Mouse (Mus musculus) neural tube, embryonic 13.5 days (tissue): ENCODE measurements around the gene Lrrc2. TPM values are rescaled to one million over a fixed set of nuclear protein-coding genes. Genes with fewer than 3 reads are reported as not detected.

Experiments used
- ATAC-seq: fragments of 200-750 bp; cut with Nextera tagmentation; 2 replicates; pipeline ENCODE4 v1.8.0; 2017; ENCODE audit warnings: low read depth, mild to moderate bottlenecking, moderate TSS enrichment, moderate library complexity
- H3K27ac ChIP-seq: fragments of 300-500 bp; sonication (generic); replicated peaks from 2 replicates; pipeline ENCODE4 v1.5.1; 2015; ENCODE audit warnings: moderate library complexity, mild to moderate bottlenecking, inconsistent platforms
- H3K27me3 ChIP-seq: fragments of 300-500 bp; sonication (generic); 2 replicates; pipeline ENCODE4 v1.6.1; 2015; ENCODE audit warnings: mild to moderate bottlenecking, inconsistent platforms
- H3K36me3 ChIP-seq: fragments of 300-500 bp; sonication (generic); 2 replicates; pipeline ENCODE4 v1.6.1; 2015; ENCODE audit warnings: mild to moderate bottlenecking, inconsistent platforms
- H3K4me1 ChIP-seq: fragments of 300-500 bp; sonication (generic); replicated peaks from 2 replicates; pipeline ENCODE4 v1.6.1; 2015; ENCODE audit warnings: inconsistent platforms
- H3K4me2 ChIP-seq: fragments of 300-500 bp; sonication (generic); 2 replicates; pipeline ENCODE4 v1.6.1; 2015; ENCODE audit warnings: inconsistent platforms, mild to moderate bottlenecking, moderate library complexity
- H3K4me3 ChIP-seq: fragments of 300-500 bp; sonication (generic); 2 replicates; pipeline ENCODE4 v1.5.1; 2015; ENCODE audit warnings: mild to moderate bottlenecking, inconsistent platforms
- H3K9ac ChIP-seq: fragments of 300-500 bp; sonication (generic); 2 replicates; pipeline ENCODE4 v1.6.1; 2015; ENCODE audit warnings: moderate library complexity, mild to moderate bottlenecking, inconsistent platforms
- H3K9me3 ChIP-seq: fragments of 300-500 bp; sonication (generic); 2 replicates; pipeline ENCODE4 v1.6.1; 2016; ENCODE audit warnings: inconsistent platforms
- WGBS: fragments of 180-500 bp; shearing (Covaris S2); methylation state at CpG from one replicate; pipeline ENCODE4 v1.1.7; 2015; 5-methylcytosine and 5-hydroxymethylcytosine counted together
- polyA plus RNA-seq: library from polyadenylated mRNA; unstranded; fragments of >200 nt; fragmentation: Nextera tagmentation; extraction: Ambion mirVana; gene quantifications from 2 replicates; pipeline ENCODE4 v1.2.1, GENCODE M21; 2015

Lrrc2 gene
- polyA plus RNA-seq, 1 experiment from 2014 or later = 1.1 TPM

DNA sequence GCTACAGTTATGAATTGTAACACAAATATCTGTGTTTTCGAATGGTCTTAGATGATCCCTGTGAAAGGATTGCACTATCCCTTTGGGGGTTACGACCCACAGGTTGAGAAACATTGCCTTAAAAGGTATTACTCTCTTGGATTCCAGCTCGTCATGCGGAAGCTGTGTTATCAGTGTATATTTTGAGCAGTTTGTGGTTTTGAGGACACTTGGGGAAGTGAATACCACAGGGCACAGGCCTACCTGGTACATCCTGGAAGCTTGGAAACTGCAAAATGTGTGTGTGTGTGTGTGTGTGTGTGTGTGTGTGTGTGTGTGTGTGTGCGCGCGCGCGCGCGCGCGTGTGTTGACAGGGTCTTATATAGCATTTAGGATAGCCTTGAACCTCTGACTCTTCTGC, 521 bp downstream of the Lrrc2 start:
- H3K36me3 ChIP-seq = no peaks in the 10 kb centered on the region
- peaks cover 21% of the 10 kb centered on the region for H3K4me1 ChIP-seq
- H3K27me3 ChIP-seq = peaks cover 51% of the 10 kb centered on the region
- no peak overlapping the region for H3K4me3 ChIP-seq
- WGBS = 97% methylated on average over 13 of the region's 13 CpGs
- H3K27ac ChIP-seq = no peak overlapping the region
- no peak overlapping the region for H3K4me2 ChIP-seq
- H3K9me3 ChIP-seq = no peaks in the 10 kb centered on the region
- no peak for ATAC-seq
- H3K9ac ChIP-seq = no peak overlapping the region

- Histone ChIP-seq H3K36me3 (no peaks in the 10 kb centered on the region), H3K9me3 (no peaks in the 10 kb centered on the region), H3K4me2 (no peak overlapping the region), H3K9ac (no peak overlapping the region), H3K27me3 (peaks cover 46% of the 10 kb centered on the region), H3K4me3 (no peak overlapping the region), H3K4me1 (peaks cover 16% of the 10 kb centered on the region; the same call in 1 of the 2 replicates), H3K27ac (no peak overlapping the region)
- no peak for ATAC-seq
- WGBS = 65% methylated on average over 6 of the region's 6 CpGs
Measured at GRCm38 (mm10) chr9:110952398-110952797, 1.1 kb downstream of the Lrrc2 start.

DNA sequence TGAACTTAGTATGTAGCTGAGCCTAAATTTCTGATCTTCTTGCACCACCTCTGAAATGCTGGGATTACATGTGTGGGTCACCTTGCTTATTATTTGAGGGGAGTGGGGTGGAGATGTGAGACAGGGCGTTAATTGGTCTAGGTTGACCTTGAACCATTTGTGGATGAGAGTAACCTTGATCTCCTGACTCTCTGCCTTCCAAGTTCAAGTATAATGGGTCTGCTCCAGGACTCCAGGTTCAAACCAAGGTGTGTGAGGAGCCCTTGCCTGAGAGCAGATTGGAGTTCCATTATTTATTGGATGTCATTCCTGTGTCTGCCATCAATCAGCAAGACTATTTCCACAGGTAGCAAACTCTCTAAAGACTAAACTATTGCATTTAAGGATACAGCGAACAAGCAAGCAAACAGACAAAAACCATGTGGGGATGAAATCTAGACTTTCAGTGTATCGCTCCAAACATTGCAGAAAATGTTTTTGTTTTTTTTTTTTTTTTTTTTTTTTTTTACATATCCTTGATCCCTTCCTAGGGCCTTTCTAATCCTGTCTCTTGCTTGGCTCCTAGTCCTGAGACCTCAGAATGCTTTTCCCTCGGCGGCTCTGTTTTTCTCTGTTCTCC, 1.7 kb downstream of the Lrrc2 start:
- Histone ChIP-seq H3K4me3 (peak overlapping the region; percentile 46), H3K36me3 (no peaks in the 10 kb centered on the region), H3K9me3 (no peaks in the 10 kb centered on the region), H3K27ac (peak overlapping the region; percentile 76), H3K4me1 (0 out of 2 replicates have a peak, but pooled peaks cover 11% of the 10 kb centered on the region), H3K9ac (peak overlapping the region; percentile 70), H3K27me3 (peaks cover 39% of the 10 kb centered on the region), H3K4me2 (peak overlapping the region; percentile 89)
- no peak; the same call in 1 of the 2 replicates for ATAC-seq
- 37% methylated on average over 5 of the region's 5 CpGs for WGBS

DNA sequence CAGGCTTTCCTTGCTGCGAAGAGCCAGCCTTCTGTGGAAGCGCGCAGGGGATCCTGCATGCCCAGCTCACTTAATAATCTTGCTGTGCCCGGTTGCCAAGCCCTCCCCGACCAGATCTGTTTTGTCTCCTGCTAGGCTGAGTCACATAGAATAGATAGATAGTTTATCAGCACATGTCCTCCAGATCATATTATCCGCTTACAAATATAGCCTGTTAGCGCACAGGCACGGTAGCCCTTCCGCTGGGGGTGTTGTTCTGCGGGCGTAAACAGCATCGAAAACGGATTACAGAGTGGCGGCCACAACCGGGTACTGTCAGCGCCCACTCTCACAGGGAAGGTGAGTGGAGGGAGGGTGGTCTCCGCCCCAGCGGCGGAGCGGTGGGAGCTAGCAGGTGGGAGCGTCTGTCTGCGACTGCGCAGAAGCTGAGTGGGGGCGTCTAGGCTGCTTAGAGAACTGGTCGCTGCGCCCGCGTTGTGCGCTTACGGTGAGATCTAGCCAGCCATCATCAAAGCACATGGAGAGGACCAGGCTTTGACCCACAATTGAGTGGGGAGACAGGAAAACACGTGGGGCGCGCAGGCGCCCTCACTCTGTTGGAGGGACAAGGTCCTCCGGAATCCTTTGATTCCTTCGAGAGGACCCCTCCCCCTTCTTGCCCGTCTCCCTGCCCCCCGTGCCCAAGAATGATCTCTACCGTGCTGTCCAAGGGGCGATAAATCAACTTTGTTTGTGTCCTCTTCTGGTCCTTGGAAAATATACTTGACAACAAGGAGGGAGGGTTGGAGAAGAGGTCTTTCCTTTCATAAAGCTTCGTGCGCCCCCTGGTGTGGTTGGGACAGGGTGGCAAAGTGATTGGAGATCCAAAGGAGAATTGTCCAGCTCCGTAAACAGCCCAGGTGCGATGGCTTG, 2.5 kb downstream of the Lrrc2 start:
- Histone ChIP-seq H3K36me3 (no peaks in the 10 kb centered on the region), H3K4me2 (peak overlapping the region; percentile 89), H3K9me3 (no peaks in the 10 kb centered on the region), H3K4me3 (peak overlapping the region; percentile 46), H3K4me1 (0 out of 2 replicates have a peak, but pooled peaks cover 11% of the 10 kb centered on the region), H3K27ac (peak overlapping the region; percentile 76), H3K9ac (peak overlapping the region; percentile 70), H3K27me3 (peaks cover 33% of the 10 kb centered on the region)
- peak; percentile 93 for ATAC-seq
- 1% methylated on average over 44 of the region's 44 CpGs for WGBS

GRCm38 (mm10) chr9:110954681-110955445, 3.5 kb downstream of the Lrrc2 start:
- Histone ChIP-seq H3K36me3 (no peaks in the 10 kb centered on the region), H3K9me3 (no peaks in the 10 kb centered on the region), H3K4me3 (peak overlapping the region; percentile 46; the same call in 1 of the 2 replicates), H3K27me3 (peaks cover 33% of the 10 kb centered on the region), H3K9ac (no peak overlapping the region), H3K4me2 (peak overlapping the region; percentile 89), H3K4me1 (0 out of 2 replicates have a peak, but pooled peaks cover 11% of the 10 kb centered on the region), H3K27ac (no peak overlapping the region)
- 62% methylated on average over 2 of the region's 2 CpGs for WGBS
- no peak for ATAC-seq

DNA sequence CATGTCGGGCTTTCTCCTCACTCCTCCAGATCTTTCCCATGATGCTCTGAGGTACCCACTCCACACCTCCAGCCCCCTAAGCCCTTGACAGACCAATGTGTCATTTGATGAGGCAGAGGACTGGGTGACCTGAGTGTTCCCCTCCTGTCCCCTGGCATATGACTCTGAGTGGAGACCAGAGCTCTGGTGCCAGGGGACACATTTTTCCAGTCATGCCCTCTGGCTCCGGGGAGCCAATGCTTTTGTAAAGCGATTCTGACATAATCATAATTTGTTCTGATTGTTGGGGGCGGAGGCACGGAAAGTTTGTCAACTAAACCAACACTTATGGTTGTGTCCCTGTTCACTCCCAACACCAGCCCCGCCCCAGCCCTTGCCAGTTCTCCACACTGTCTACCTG, 4.6 kb downstream of the Lrrc2 start:
- 85% methylated on average over 6 of the region's 6 CpGs for WGBS
- Histone ChIP-seq H3K4me1 (0 out of 2 replicates have a peak, but pooled peaks cover 11% of the 10 kb centered on the region), H3K4me3 (no peak overlapping the region), H3K9me3 (no peaks in the 10 kb centered on the region), H3K36me3 (no peaks in the 10 kb centered on the region), H3K9ac (no peak overlapping the region), H3K27ac (no peak overlapping the region), H3K27me3 (peaks cover 32% of the 10 kb centered on the region), H3K4me2 (no peak overlapping the region)
- ATAC-seq = no peak

DNA sequence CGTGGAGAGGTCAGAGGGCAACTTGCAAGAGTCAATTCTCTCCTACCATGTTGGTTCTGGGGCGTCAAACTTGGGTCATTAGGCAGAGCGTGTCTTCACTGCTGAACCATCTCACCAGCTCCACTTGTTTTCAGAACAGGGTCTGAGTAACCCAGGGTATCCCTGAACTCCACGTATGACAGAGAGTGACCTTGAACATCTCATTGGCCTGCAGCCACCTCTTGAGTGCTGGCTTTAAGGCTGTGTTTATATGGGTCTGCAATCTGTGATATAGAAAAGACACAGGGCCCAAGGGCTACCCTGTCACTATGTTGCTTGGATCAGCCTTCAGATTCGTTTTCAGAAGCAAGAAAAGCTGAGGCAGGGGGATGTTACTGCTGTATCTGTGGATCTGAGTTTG, 8.3 kb downstream of the Lrrc2 start:
- H3K36me3 ChIP-seq = no peaks in the 10 kb centered on the region
- H3K27me3 ChIP-seq = peaks cover 7% of the 10 kb centered on the region
- H3K4me2 ChIP-seq = no peak overlapping the region
- 84% methylated on average over 5 of the region's 5 CpGs for WGBS
- no peak overlapping the region for H3K9ac ChIP-seq
- H3K9me3 ChIP-seq = no peaks in the 10 kb centered on the region
- H3K4me1 ChIP-seq = 0 out of 2 replicates have a peak, but pooled peaks cover 1% of the 10 kb centered on the region
- no peak overlapping the region for H3K27ac ChIP-seq
- H3K4me3 ChIP-seq = no peak overlapping the region
- no peak for ATAC-seq

DNA sequence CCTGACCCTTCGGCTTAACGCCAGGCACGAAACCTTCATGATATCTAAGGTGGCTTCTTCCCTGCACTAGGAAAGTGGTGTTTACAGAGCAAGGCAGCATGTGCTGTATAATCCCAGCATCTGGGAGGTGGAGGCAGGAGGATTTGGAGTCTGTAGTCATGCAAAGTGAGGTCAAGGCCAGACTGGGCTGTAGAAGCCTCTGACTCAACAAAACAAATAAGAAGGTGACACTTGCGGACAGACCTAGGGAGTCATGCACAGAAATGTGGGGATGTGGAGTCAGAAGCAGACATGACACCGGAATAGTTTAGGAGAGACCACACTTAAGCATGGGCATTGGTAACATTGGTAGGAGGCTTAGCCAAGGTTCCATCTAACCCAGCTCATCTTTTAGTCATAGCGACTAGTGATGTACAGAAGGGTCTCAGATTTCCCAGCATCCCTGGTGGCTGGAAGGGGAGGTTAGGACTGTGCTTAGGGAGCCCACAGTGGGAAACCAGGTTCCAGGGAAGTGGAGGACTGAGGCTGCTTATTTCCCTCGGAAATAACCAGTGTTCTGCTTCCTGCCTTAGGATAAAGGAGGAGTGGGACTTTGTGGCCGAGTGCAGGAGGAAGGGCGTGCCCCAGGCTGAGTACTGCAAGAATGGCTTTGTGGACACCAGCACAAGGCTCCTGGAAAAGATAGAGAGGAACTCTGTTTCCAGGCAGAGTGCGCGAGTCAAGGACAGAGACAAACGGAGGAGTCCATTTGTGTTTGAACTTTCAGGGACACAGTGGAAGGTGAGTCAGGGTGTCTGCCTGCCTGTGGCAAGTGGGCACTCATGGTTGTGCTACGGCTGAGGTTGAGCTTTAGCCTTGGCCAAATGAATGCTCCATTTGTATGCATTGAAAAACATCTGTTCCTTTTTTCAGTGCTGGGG, 9.1 kb downstream of the Lrrc2 start:
- no peaks in the 10 kb centered on the region for H3K4me1 ChIP-seq
- H3K9ac ChIP-seq = no peak overlapping the region
- H3K4me2 ChIP-seq = no peak overlapping the region
- no peaks in the 10 kb centered on the region; the same call in 1 of the 2 replicates for H3K27me3 ChIP-seq
- no peaks in the 10 kb centered on the region for H3K9me3 ChIP-seq
- no peak for ATAC-seq
- 87% methylated on average over 13 of the region's 13 CpGs for WGBS
- H3K4me3 ChIP-seq = no peak overlapping the region
- H3K27ac ChIP-seq = no peak overlapping the region
- H3K36me3 ChIP-seq = no peaks in the 10 kb centered on the region

- no peaks in the 10 kb centered on the region for H3K36me3 ChIP-seq
- H3K27me3 ChIP-seq = no peaks in the 10 kb centered on the region
- no peak overlapping the region for H3K4me2 ChIP-seq
- no peaks in the 10 kb centered on the region for H3K9me3 ChIP-seq
- no peak for ATAC-seq
- H3K27ac ChIP-seq = no peak overlapping the region
- no peaks in the 10 kb centered on the region for H3K4me1 ChIP-seq
- no peak overlapping the region for H3K9ac ChIP-seq
- no peak overlapping the region for H3K4me3 ChIP-seq
- WGBS = 98% methylated on average over 8 of the region's 8 CpGs
Measured at GRCm38 (mm10) chr9:110961386-110961785, 10.0 kb downstream of the Lrrc2 start.

- no peak overlapping the region for H3K4me2 ChIP-seq
- no peak overlapping the region for H3K4me3 ChIP-seq
- H3K27me3 ChIP-seq = no peaks in the 10 kb centered on the region
- H3K27ac ChIP-seq = no peak overlapping the region
- no peaks in the 10 kb centered on the region for H3K9me3 ChIP-seq
- no peaks in the 10 kb centered on the region for H3K4me1 ChIP-seq
- H3K9ac ChIP-seq = no peak overlapping the region
- 89% methylated on average over 8 of the region's 8 CpGs for WGBS
- no peaks in the 10 kb centered on the region for H3K36me3 ChIP-seq
- ATAC-seq = no peak
Measured at GRCm38 (mm10) chr9:110963566-110964115, 12.3 kb downstream of the Lrrc2 start.
